Mouse (Mus musculus): ENCODE data around the gene Amigo3. TPM values are rescaled to one million over a fixed set of nuclear protein-coding genes. Genes with fewer than 3 reads are reported as not detected.

Gene Amigo3
- polyA plus RNA-seq, 1 experiment from 2014 or later = 2.7 TPM

- Histone ChIP-seq H3K4me3 (ENCODE audit: low read depth, low read length) (no peak within 1 kb of the TSS), H3K4me1 (replicated peaks; ENCODE audit: control insufficient read depth, insufficient read depth, low read length) (peaks cover 7% of the 10 kb centered on the region; the same call in 1 of the 2 replicates), H3K4me2 (ENCODE audit: low read depth, low read length, severe bottlenecking) (no peak within 1 kb of the TSS), H3K27me3 (ENCODE audit: control insufficient read depth, insufficient read depth, low read length) (peaks cover 22% of the 10 kb centered on the region), H3K9me3 (ENCODE audit: control insufficient read depth, low read length) (no peaks in the 10 kb centered on the region), H3K27ac (ENCODE audit: low read depth, low read length) (no peak within 1 kb of the TSS), H3K36me3 (ENCODE audit: control insufficient read depth, insufficient read depth, low read length) (peaks cover 4% of the 10 kb centered on the region; the same call in 1 of the 2 replicates), H3K9ac (ENCODE audit: low read length) (no peak within 1 kb of the TSS; the same call in 1 of the 2 replicates)
- ATAC-seq (replicated peaks; ENCODE audit: low FRiP score) = no peak
- no peak for DNase-seq (ENCODE audit: low spot score)
- 24% methylated on average over 12 of the region's 12 CpGs for WGBS
These were observed 30.1 kb downstream of the Amigo3 start, which contains the start of gene Rnf123 for GRCm38 (mm10) chr9:108082988-108083431. Gene Rnf123, minus strand, starts transcription at chr9:108083346.

- Histone ChIP-seq H3K27ac (ENCODE audit: low read depth, low read length) (no peak overlapping the region), H3K4me1 (replicated peaks; ENCODE audit: control insufficient read depth, insufficient read depth, low read length) (peaks cover 4% of the 10 kb centered on the region; the same call in 1 of the 2 replicates), H3K36me3 (ENCODE audit: control insufficient read depth, insufficient read depth, low read length) (peaks cover 8% of the 10 kb centered on the region; the same call in 1 of the 2 replicates), H3K27me3 (ENCODE audit: control insufficient read depth, insufficient read depth, low read length) (peaks cover 22% of the 10 kb centered on the region), H3K4me2 (ENCODE audit: low read depth, low read length, severe bottlenecking) (no peak overlapping the region), H3K9me3 (ENCODE audit: control insufficient read depth, low read length) (no peaks in the 10 kb centered on the region), H3K4me3 (ENCODE audit: low read depth, low read length) (no peak overlapping the region), H3K9ac (ENCODE audit: low read length) (no peak overlapping the region)
- DNase-seq (ENCODE audit: low spot score) = no peak
- ATAC-seq (replicated peaks; ENCODE audit: low FRiP score) = no peak
- WGBS = 80% methylated on average over 6 of the region's 6 CpGs
These were observed 30.6 kb downstream of the Amigo3 start for GRCm38 (mm10) chr9:108083561-108083960.

GRCm38 (mm10) chr9:108085261-108085660 lies 32.3 kb downstream of the Amigo3 start:
- Histone ChIP-seq H3K4me3 (ENCODE audit: low read depth, low read length) (no peak overlapping the region), H3K4me2 (ENCODE audit: low read depth, low read length, severe bottlenecking) (no peak overlapping the region), H3K4me1 (replicated peaks; ENCODE audit: control insufficient read depth, insufficient read depth, low read length) (no peaks in the 10 kb centered on the region), H3K27ac (ENCODE audit: low read depth, low read length) (no peak overlapping the region), H3K36me3 (ENCODE audit: control insufficient read depth, insufficient read depth, low read length) (peaks cover 10% of the 10 kb centered on the region; the same call in 1 of the 2 replicates), H3K27me3 (ENCODE audit: control insufficient read depth, insufficient read depth, low read length) (peaks cover 22% of the 10 kb centered on the region), H3K9ac (ENCODE audit: low read length) (no peak overlapping the region), H3K9me3 (ENCODE audit: control insufficient read depth, low read length) (no peaks in the 10 kb centered on the region)
- 95% methylated on average over 4 of the region's 4 CpGs for WGBS
- no peak for DNase-seq (ENCODE audit: low spot score)
- ATAC-seq (replicated peaks; ENCODE audit: low FRiP score) = no peak

GRCm38 (mm10) chr9:108090611-108091120 lies 37.7 kb downstream of the Amigo3 start:
- peaks cover 6% of the 10 kb centered on the region; the same call in 1 of the 2 replicates for H3K4me1 ChIP-seq (replicated peaks; ENCODE audit: control insufficient read depth, insufficient read depth, low read length)
- no peak for DNase-seq (ENCODE audit: low spot score)
- H3K27ac ChIP-seq (ENCODE audit: low read depth, low read length) = no peak overlapping the region
- H3K4me2 ChIP-seq (ENCODE audit: low read depth, low read length, severe bottlenecking) = no peak overlapping the region
- no peaks in the 10 kb centered on the region for H3K9me3 ChIP-seq (ENCODE audit: control insufficient read depth, low read length)
- no peaks in the 10 kb centered on the region for H3K27me3 ChIP-seq (ENCODE audit: control insufficient read depth, insufficient read depth, low read length)
- no peak for ATAC-seq (replicated peaks; ENCODE audit: low FRiP score)
- H3K36me3 ChIP-seq (ENCODE audit: control insufficient read depth, insufficient read depth, low read length) = peaks cover 10% of the 10 kb centered on the region; the same call in 1 of the 2 replicates
- H3K9ac ChIP-seq (ENCODE audit: low read length) = no peak overlapping the region
- WGBS = 96% methylated on average over 7 of the region's 7 CpGs
- H3K4me3 ChIP-seq (ENCODE audit: low read depth, low read length) = no peak overlapping the region

GRCm38 (mm10) chr9:108093586-108093985 lies 40.6 kb downstream of the Amigo3 start:
- Histone ChIP-seq H3K4me2 (ENCODE audit: low read depth, low read length, severe bottlenecking) (peak overlapping the region; percentile 90), H3K4me1 (replicated peaks; ENCODE audit: control insufficient read depth, insufficient read depth, low read length) (peaks cover 8% of the 10 kb centered on the region; the same call in 1 of the 2 replicates), H3K36me3 (ENCODE audit: control insufficient read depth, insufficient read depth, low read length) (peaks cover 2% of the 10 kb centered on the region; the same call in 1 of the 2 replicates), H3K27ac (ENCODE audit: low read depth, low read length) (no peak overlapping the region), H3K27me3 (ENCODE audit: control insufficient read depth, insufficient read depth, low read length) (no peaks in the 10 kb centered on the region), H3K4me3 (ENCODE audit: low read depth, low read length) (peak overlapping the region; percentile 80), H3K9ac (ENCODE audit: low read length) (peak overlapping the region; percentile 84), H3K9me3 (ENCODE audit: control insufficient read depth, low read length) (no peaks in the 10 kb centered on the region)
- DNase-seq (ENCODE audit: low spot score) (no peak), ATAC-seq (replicated peaks; ENCODE audit: low FRiP score) (no peak)
- WGBS = 71% methylated on average over 10 of the region's 10 CpGs

GRCm38 (mm10) chr9:108094184-108094941 lies 41.4 kb downstream of the Amigo3 start, which contains the start of gene Apeh:
Gene Apeh, minus strand, starts transcription at chr9:108094606.
- Histone ChIP-seq H3K9ac (ENCODE audit: low read length) (peak within 1 kb of the TSS; percentile 84), H3K27ac (ENCODE audit: low read depth, low read length) (peak within 1 kb of the TSS; percentile 59; the same call in 1 of the 2 replicates), H3K27me3 (ENCODE audit: control insufficient read depth, insufficient read depth, low read length) (no peaks in the 10 kb centered on the region), H3K36me3 (ENCODE audit: control insufficient read depth, insufficient read depth, low read length) (0 out of 2 replicates have a peak, but pooled peaks cover 2% of the 10 kb centered on the region), H3K4me1 (replicated peaks; ENCODE audit: control insufficient read depth, insufficient read depth, low read length) (peaks cover 8% of the 10 kb centered on the region; the same call in 1 of the 2 replicates), H3K9me3 (ENCODE audit: control insufficient read depth, low read length) (no peaks in the 10 kb centered on the region), H3K4me3 (ENCODE audit: low read depth, low read length) (peak within 1 kb of the TSS; percentile 80), H3K4me2 (ENCODE audit: low read depth, low read length, severe bottlenecking) (peak within 1 kb of the TSS; percentile 90)
- ATAC-seq (replicated peaks; ENCODE audit: low FRiP score) (peak; percentile 96), DNase-seq (ENCODE audit: low spot score) (peak; percentile 98)
- under 1% methylated on average over 52 of the region's 52 CpGs for WGBS

- under 1% methylated on average over 16 of the region's 16 CpGs for WGBS
- Histone ChIP-seq H3K4me3 (ENCODE audit: low read depth, low read length) (peak overlapping the region; percentile 80), H3K36me3 (ENCODE audit: control insufficient read depth, insufficient read depth, low read length) (no peaks in the 10 kb centered on the region), H3K4me2 (ENCODE audit: low read depth, low read length, severe bottlenecking) (peak overlapping the region; percentile 90), H3K9me3 (ENCODE audit: control insufficient read depth, low read length) (no peaks in the 10 kb centered on the region), H3K4me1 (replicated peaks; ENCODE audit: control insufficient read depth, insufficient read depth, low read length) (peaks cover 8% of the 10 kb centered on the region; the same call in 1 of the 2 replicates), H3K9ac (ENCODE audit: low read length) (peak overlapping the region; percentile 44), H3K27ac (ENCODE audit: low read depth, low read length) (peak overlapping the region; percentile 46; the same call in 1 of the 2 replicates), H3K27me3 (ENCODE audit: control insufficient read depth, insufficient read depth, low read length) (no peaks in the 10 kb centered on the region)
- ATAC-seq (replicated peaks; ENCODE audit: low FRiP score) = peak; percentile 54
- peak; percentile 78 for DNase-seq (ENCODE audit: low spot score)
These were observed 42.0 kb downstream of the Amigo3 start for GRCm38 (mm10) chr9:108094998-108095411.

- no peaks in the 10 kb centered on the region for H3K36me3 ChIP-seq (ENCODE audit: control insufficient read depth, insufficient read depth, low read length)
- peak overlapping the region; percentile 46; the same call in 1 of the 2 replicates for H3K27ac ChIP-seq (ENCODE audit: low read depth, low read length)
- no peak overlapping the region; the same call in 1 of the 2 replicates for H3K9ac ChIP-seq (ENCODE audit: low read length)
- ATAC-seq (replicated peaks; ENCODE audit: low FRiP score) (no peak), DNase-seq (ENCODE audit: low spot score) (peak; percentile 81)
- H3K27me3 ChIP-seq (ENCODE audit: control insufficient read depth, insufficient read depth, low read length) = no peaks in the 10 kb centered on the region
- H3K4me1 ChIP-seq (replicated peaks; ENCODE audit: control insufficient read depth, insufficient read depth, low read length) = peaks cover 8% of the 10 kb centered on the region; the same call in 1 of the 2 replicates
- H3K4me3 ChIP-seq (ENCODE audit: low read depth, low read length) = peak overlapping the region; percentile 80; the same call in 1 of the 2 replicates
- 11% methylated on average over 3 of the region's 3 CpGs for WGBS
- H3K9me3 ChIP-seq (ENCODE audit: control insufficient read depth, low read length) = no peaks in the 10 kb centered on the region
- H3K4me2 ChIP-seq (ENCODE audit: low read depth, low read length, severe bottlenecking) = peak overlapping the region; percentile 90
These were observed 42.6 kb downstream of the Amigo3 start for GRCm38 (mm10) chr9:108095518-108095917.
